Mouse (Mus musculus): ENCODE results near the gene Lin7a. TPM values are rescaled to one million over a fixed set of nuclear protein-coding genes. Genes with fewer than 3 reads are reported as not detected.
"Not testable (repeated sequence)": the region's sequence is repeated elsewhere in the genome, so short reads cannot be mapped to it uniquely, and the experiment has no call there.

The Lin7a gene
- polyA plus RNA-seq, 1 experiment from 2014 or later, result 7.1 TPM

DNA sequence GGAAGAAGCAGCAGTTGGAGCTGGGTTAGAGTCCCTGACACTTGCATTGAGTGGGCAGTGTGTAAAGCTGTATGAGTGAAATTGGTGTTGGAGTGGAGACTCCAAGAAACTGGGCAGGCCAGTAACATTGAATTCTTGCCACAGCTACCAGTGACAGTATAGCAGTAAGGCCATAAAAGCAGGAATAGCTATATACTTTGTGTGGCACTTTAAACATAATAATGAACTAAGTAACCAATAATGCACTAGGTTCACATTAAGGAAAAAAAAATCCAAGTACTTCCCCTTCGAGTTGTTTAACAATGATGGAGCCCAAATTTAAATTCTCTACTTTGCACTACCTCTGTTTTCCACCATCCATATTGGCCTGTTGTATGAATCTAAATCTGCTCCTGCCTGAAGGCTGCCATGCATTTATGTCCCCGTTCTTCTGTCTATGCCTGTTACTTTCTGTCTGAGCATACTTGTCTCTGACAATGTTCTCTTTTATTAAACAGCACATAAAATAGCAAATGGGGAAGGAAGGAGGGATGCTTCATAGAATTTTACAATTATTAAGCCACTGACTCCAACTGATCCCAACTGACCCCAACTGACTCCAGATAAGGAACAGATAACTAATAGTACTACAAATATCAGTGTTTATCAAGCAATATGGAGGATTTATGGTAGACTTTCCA, 31.7 kb upstream of the Lin7a start:
- no peak for ATAC-seq (ENCODE audit: low FRiP score)
- H3K27me3 ChIP-seq, result no peaks in the 10 kb centered on the region
- 85% methylated on average over 2 of the region's 2 CpGs for WGBS
- no peaks in the 10 kb centered on the region for H3K9me3 ChIP-seq
- no peak overlapping the region for H3K27ac ChIP-seq
- no peaks in the 10 kb centered on the region for H3K4me1 ChIP-seq
- no peak overlapping the region for H3K4me2 ChIP-seq
- H3K4me3 ChIP-seq (replicated peaks), result no peak overlapping the region
- H3K9ac ChIP-seq, result no peak overlapping the region
- no peaks in the 10 kb centered on the region for H3K36me3 ChIP-seq (replicated peaks)

DNA sequence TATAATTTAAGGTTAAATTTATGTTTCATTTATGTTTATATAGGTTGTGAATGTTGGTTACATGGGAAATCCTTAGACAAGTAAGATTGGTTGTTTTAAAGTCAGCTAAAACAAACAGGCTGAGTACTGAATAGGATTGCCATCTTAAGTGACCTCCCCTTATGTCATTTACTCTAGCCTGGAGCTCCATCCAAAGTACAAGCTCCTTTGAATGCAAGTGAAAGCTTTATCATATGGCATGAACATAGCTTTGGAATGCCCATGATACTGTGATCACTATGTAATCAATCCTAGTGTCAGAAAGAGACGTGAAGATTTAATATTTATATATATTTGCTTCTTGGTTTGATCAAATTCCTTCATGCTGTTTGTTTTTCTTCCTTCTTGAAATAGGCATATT, 31.0 kb upstream of the Lin7a start:
- Histone ChIP-seq H3K36me3 (replicated peaks) (no peaks in the 10 kb centered on the region), H3K9ac (no peak overlapping the region), H3K9me3 (no peaks in the 10 kb centered on the region), H3K4me1 (no peaks in the 10 kb centered on the region), H3K4me2 (no peak overlapping the region), H3K4me3 (replicated peaks) (no peak overlapping the region), H3K27me3 (no peaks in the 10 kb centered on the region), H3K27ac (no peak overlapping the region)
- WGBS, result 79% methylated on average over 1 of the region's 1 CpGs
- ATAC-seq (ENCODE audit: low FRiP score), result no peak

DNA sequence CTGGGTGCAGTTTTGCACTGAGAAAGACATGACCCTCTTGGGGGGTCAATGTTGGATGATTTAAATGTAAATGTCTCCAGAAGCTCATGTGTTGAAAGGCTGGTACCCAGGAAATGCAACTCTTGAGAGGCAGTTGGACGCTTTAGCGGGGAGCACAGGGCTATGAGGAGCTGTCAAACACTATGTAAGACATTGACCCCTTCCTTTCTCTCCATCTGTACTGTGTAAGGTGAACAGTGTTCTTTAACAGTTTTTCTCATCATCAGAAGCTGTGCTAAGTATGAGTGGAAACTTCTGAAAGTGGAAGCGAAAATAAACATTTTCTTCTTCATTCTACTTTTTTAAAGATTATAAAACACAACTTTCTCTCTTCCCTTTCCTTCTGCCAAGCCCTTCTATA, 30.5 kb upstream of the Lin7a start:
- Histone ChIP-seq H3K36me3 (replicated peaks) (no peaks in the 10 kb centered on the region), H3K4me2 (no peak overlapping the region), H3K9me3 (no peaks in the 10 kb centered on the region), H3K4me1 (no peaks in the 10 kb centered on the region), H3K27me3 (no peaks in the 10 kb centered on the region), H3K9ac (no peak overlapping the region), H3K4me3 (replicated peaks) (no peak overlapping the region), H3K27ac (no peak overlapping the region)
- 91% methylated on average over 3 of the region's 3 CpGs for WGBS
- no peak for ATAC-seq (ENCODE audit: low FRiP score)

DNA sequence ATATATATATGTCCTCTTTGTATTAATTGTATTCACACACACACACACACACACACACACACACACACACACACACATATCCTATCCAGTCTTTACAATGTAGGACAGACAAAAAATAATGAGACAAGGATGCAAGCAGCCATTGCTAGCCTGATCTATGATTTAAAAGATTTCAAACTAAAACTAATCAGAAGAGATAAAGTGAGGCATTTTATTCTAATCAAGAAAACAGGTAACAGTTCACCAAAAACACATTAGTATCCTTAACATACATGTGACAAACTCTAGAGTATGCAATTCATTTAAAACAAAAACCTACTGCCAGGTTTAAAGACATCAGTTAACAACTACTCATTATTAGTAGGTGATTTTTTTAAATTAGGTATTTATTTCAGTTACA, 30.1 kb upstream of the Lin7a start:
- Histone ChIP-seq H3K9ac (no peak overlapping the region), H3K27me3 (no peaks in the 10 kb centered on the region), H3K4me3 (replicated peaks) (no peak overlapping the region), H3K9me3 (no peaks in the 10 kb centered on the region), H3K36me3 (replicated peaks) (no peaks in the 10 kb centered on the region), H3K4me2 (no peak overlapping the region), H3K27ac (no peak overlapping the region), H3K4me1 (no peaks in the 10 kb centered on the region)
- no peak for ATAC-seq (ENCODE audit: low FRiP score)

DNA sequence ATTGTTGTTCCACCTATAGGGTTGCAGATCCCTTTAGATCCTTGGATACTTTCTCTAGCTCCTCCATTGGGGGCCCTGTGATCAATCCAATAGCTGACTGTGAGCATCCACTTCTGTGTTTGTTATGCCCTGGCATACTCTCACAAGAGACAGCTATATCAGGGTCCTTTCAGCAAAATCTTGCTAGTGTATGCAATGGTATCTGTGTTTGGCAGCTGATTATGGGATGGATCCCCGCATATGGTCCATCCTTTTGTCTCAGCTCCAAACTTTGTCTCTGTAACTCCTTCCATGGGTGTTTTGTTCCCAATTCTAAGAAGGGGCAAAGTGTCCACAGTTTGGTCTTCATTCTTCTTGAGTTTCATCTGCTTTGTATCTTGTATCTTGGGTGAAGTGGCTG, 29.5 kb upstream of the Lin7a start:
- H3K9me3 ChIP-seq; H3K27ac ChIP-seq; H3K4me1 ChIP-seq; H3K4me3 ChIP-seq (replicated peaks); H3K36me3 ChIP-seq (replicated peaks); ATAC-seq (ENCODE audit: low FRiP score); H3K27me3 ChIP-seq; H3K9ac ChIP-seq; H3K4me2 ChIP-seq: not testable (repeated sequence)
- 87% methylated on average over 1 of the region's 1 CpGs for WGBS

DNA sequence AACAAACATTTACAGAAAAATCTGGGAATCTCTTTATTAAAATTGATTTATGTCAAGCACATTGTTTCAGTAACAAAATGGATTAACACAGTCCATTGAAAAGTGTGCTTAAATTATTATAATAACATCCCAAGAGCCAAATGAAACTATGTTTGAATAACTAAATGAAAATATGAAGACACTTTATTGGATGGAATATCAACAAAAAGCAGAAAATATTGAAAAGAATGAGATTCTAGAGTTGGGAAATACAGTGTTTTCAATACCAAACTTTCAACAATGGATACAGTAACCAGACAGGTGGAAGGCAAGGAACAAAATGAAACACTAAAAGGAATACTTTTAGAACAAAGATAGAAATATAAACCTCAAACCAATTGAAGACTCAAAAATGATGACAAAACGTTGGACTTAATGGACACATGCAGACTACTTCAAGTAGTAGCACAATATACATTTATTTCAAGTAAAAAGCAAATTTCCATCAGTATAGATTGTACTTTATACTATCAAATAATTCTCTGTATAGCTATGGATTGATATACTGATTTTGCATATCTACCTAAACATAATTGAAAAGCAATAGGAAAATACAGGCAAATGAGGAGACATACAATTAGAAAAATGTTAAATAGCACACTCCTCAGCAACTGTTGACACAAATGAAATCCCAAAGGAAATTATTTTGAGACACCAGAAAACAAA, 28.6 kb upstream of the Lin7a start:
- Histone ChIP-seq H3K9ac (no peak overlapping the region), H3K36me3 (replicated peaks) (no peaks in the 10 kb centered on the region), H3K4me1 (no peaks in the 10 kb centered on the region), H3K27me3 (no peaks in the 10 kb centered on the region), H3K4me2 (no peak overlapping the region), H3K9me3 (no peaks in the 10 kb centered on the region), H3K27ac (no peak overlapping the region), H3K4me3 (replicated peaks) (no peak overlapping the region)
- no peak for ATAC-seq (ENCODE audit: low FRiP score)
- 86% methylated on average over 1 of the region's 1 CpGs for WGBS

GRCm38 (mm10) chr10:107244211-107244610, 27.3 kb upstream of the Lin7a start:
- no peaks in the 10 kb centered on the region for H3K36me3 ChIP-seq (replicated peaks)
- WGBS, result 85% methylated on average over 2 of the region's 2 CpGs

GRCm38 (mm10) chr10:107244691-107245530, 26.6 kb upstream of the Lin7a start:
- no peak overlapping the region for H3K9ac ChIP-seq
- no peaks in the 10 kb centered on the region for H3K36me3 ChIP-seq (replicated peaks)
- 92% methylated on average over 4 of the region's 4 CpGs for WGBS
- H3K4me3 ChIP-seq (replicated peaks), result no peak overlapping the region
- no peak for ATAC-seq (ENCODE audit: low FRiP score)
- no peak overlapping the region for H3K27ac ChIP-seq
- H3K4me2 ChIP-seq, result no peak overlapping the region
- no peaks in the 10 kb centered on the region for H3K9me3 ChIP-seq
- H3K27me3 ChIP-seq, result no peaks in the 10 kb centered on the region
- H3K4me1 ChIP-seq, result no peaks in the 10 kb centered on the region

More at GRCm38 (mm10) chr10:107244211-107244610, 27.3 kb upstream of the Lin7a start:
- no peaks in the 10 kb centered on the region for H3K4me1 ChIP-seq
- no peak overlapping the region for H3K9ac ChIP-seq
- no peak overlapping the region for H3K27ac ChIP-seq
- ATAC-seq (ENCODE audit: low FRiP score), result no peak
- no peak overlapping the region for H3K4me3 ChIP-seq (replicated peaks)
- no peaks in the 10 kb centered on the region for H3K9me3 ChIP-seq
- no peaks in the 10 kb centered on the region for H3K27me3 ChIP-seq
- H3K4me2 ChIP-seq, result no peak overlapping the region

DNA sequence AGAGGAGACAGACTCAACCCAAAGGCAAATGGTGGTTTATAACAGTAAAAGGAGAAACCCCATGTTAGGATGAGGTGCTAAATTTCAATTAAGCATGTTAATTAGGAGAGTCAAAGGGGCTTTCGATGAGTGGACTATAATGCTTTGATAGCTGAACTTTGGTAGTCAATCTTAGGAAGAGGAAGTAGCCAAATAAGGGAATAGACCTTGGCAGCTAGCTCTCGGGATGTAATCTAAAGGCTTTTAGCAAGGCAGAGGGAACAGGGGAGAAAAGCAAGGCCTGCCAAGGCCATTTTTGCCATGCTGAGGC, 26.0 kb upstream of the Lin7a start:
- Histone ChIP-seq H3K4me3 (replicated peaks) (no peak overlapping the region), H3K9ac (no peak overlapping the region), H3K9me3 (no peaks in the 10 kb centered on the region), H3K4me1 (no peaks in the 10 kb centered on the region), H3K27me3 (no peaks in the 10 kb centered on the region), H3K36me3 (replicated peaks) (no peaks in the 10 kb centered on the region), H3K4me2 (no peak overlapping the region), H3K27ac (no peak overlapping the region)
- no peak for ATAC-seq (ENCODE audit: low FRiP score)
- 85% methylated on average over 2 of the region's 2 CpGs for WGBS

GRCm38 (mm10) chr10:107245961-107246460, 25.5 kb upstream of the Lin7a start:
- 86% methylated on average over 2 of the region's 2 CpGs for WGBS
- H3K4me3 ChIP-seq (replicated peaks), result no peak overlapping the region
- no peak overlapping the region for H3K4me2 ChIP-seq
- H3K27me3 ChIP-seq, result no peaks in the 10 kb centered on the region
- no peaks in the 10 kb centered on the region for H3K36me3 ChIP-seq (replicated peaks)
- no peak overlapping the region for H3K9ac ChIP-seq
- no peaks in the 10 kb centered on the region for H3K9me3 ChIP-seq
- no peak overlapping the region for H3K27ac ChIP-seq
- H3K4me1 ChIP-seq, result no peaks in the 10 kb centered on the region
- ATAC-seq (ENCODE audit: low FRiP score), result no peak

DNA sequence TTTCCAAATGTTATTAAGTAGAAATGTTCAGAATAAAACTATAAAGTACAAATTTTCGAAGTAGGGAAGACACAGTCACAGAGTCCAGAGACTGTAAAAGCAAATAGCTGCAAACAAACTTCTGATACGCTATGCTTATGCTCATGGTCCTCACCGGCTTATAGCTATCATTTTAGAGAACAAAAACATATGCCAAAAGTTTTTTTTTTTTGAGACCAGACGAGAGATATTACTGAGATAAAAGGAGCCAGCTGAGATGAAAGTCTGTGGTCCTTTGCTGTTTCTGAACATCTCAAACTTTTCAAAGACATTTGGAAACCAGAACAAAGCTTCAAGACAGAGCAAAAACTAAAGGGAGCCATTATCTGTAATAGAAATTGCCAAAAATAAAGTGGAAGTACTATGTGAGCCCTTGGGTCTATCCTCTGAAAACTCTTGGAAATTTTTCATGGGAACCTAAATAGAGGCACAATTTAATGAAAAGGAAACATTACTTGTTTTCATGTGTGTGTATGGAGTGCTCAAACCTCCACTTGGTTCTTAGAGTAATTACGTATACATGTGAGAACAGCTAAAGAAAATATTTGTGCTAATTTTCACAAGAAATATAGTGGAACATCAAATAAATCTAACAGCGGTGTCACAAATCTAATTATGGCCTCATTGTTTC, 24.4 kb upstream of the Lin7a start:
- Histone ChIP-seq H3K27ac (no peak overlapping the region), H3K27me3 (no peaks in the 10 kb centered on the region), H3K4me2 (no peak overlapping the region), H3K9me3 (no peaks in the 10 kb centered on the region), H3K4me3 (replicated peaks) (no peak overlapping the region), H3K4me1 (no peaks in the 10 kb centered on the region), H3K36me3 (replicated peaks) (no peaks in the 10 kb centered on the region), H3K9ac (no peak overlapping the region)
- 85% methylated on average over 6 of the region's 6 CpGs for WGBS
- no peak for ATAC-seq (ENCODE audit: low FRiP score)

DNA sequence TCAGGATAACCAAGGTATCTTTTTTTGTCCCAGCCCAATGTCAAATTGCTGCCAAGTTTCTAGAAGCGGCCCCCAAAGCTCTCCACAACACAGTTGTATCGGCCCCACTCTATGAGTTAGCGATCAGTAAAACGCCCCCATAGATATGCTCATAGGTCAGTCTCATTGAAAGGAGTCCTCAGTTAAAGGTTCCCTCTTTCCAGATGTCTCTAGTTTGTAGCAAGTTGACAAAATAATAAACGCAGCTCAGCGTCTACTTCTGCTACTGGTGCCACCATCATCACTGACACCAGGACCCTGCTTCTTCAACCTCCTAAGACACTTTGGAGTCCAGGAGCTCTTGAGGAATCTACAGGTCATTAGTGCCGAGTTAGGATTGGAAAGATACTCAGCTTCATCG, 23.0 kb upstream of the Lin7a start:
- Histone ChIP-seq H3K27me3 (no peaks in the 10 kb centered on the region), H3K9me3 (no peaks in the 10 kb centered on the region), H3K4me3 (replicated peaks) (no peak overlapping the region), H3K36me3 (replicated peaks) (no peaks in the 10 kb centered on the region), H3K27ac (no peak overlapping the region), H3K4me2 (no peak overlapping the region), H3K4me1 (no peaks in the 10 kb centered on the region), H3K9ac (no peak overlapping the region)
- 95% methylated on average over 8 of the region's 8 CpGs for WGBS
- ATAC-seq (ENCODE audit: low FRiP score), result no peak

Measured in forebrain, embryonic 12.5 days (tissue).